Mouse (Mus musculus): ENCODE results near the gene Raet1e.
A peak's percentile ranks its signal among the peaks of the same experiment; 100 is the strongest.
"Not testable (repeated sequence)": the region's sequence is repeated elsewhere in the genome, so short reads cannot be mapped to it uniquely, and the experiment has no call there.

Raet1e gene

GRCm38 (mm10) chr10:22158310-22158999 is at the start of gene Raet1e, which contains the start of gene H60b:
Gene Raet1e, plus strand, starts transcription at chr10:22158569.
Gene H60b, plus strand, starts transcription at chr10:22158586.
- peak; percentile 42 for DNase-seq (ENCODE audit: low spot score)

GRCm38 (mm10) chr10:22140665-22141280 is 17.6 kb upstream of the Raet1e start:
- peak; percentile 43 for DNase-seq (ENCODE audit: low spot score)

GRCm38 (mm10) chr10:22142194-22142593 is 16.2 kb upstream of the Raet1e start:
- DNase-seq (ENCODE audit: low spot score), result peak; percentile 44

- no peak for DNase-seq (ENCODE audit: low spot score)
Observed at GRCm38 (mm10) chr10:22142926-22143325, 15.4 kb upstream of the Raet1e start.

- DNase-seq (ENCODE audit: low spot score), result peak; percentile 67
Observed at GRCm38 (mm10) chr10:22148441-22149072, 9.8 kb upstream of the Raet1e start.

- no peak for DNase-seq (ENCODE audit: low spot score)
Observed at GRCm38 (mm10) chr10:22149073-22149690, 9.2 kb upstream of the Raet1e start, which contains the start of gene E030030I06Rik. Gene E030030I06Rik, minus strand, starts transcription at chr10:22149270.

GRCm38 (mm10) chr10:22149691-22150465 is 8.5 kb upstream of the Raet1e start:
- DNase-seq (ENCODE audit: low spot score), result no peak

GRCm38 (mm10) chr10:22150593-22150992 is 7.8 kb upstream of the Raet1e start:
- no peak for DNase-seq (ENCODE audit: low spot score)

- not testable (repeated sequence) for DNase-seq (ENCODE audit: low spot score)
Observed at GRCm38 (mm10) chr10:22151056-22151862, 7.1 kb upstream of the Raet1e start.

- DNase-seq (ENCODE audit: low spot score), result not testable (repeated sequence)
Observed at GRCm38 (mm10) chr10:22151863-22152640, 6.3 kb upstream of the Raet1e start.

- DNase-seq (ENCODE audit: low spot score), result not testable (repeated sequence)
Observed at GRCm38 (mm10) chr10:22153147-22153690, 5.2 kb upstream of the Raet1e start.

GRCm38 (mm10) chr10:22154127-22154526 is 4.2 kb upstream of the Raet1e start:
- DNase-seq (ENCODE audit: low spot score), result not testable (repeated sequence)

GRCm38 (mm10) chr10:22154871-22155799 is 3.2 kb upstream of the Raet1e start:
- no peak for DNase-seq (ENCODE audit: low spot score)

GRCm38 (mm10) chr10:22159131-22159561 is 777 bp downstream of the Raet1e start:
- DNase-seq (ENCODE audit: low spot score), result no peak

GRCm38 (mm10) chr10:22159581-22160140 is 1.3 kb downstream of the Raet1e start:
- no peak for DNase-seq (ENCODE audit: low spot score)

- DNase-seq (ENCODE audit: low spot score), result not testable (repeated sequence)
Observed at GRCm38 (mm10) chr10:22163279-22163678, 4.9 kb downstream of the Raet1e start.

- DNase-seq (ENCODE audit: low spot score), result peak; percentile 51
Observed at GRCm38 (mm10) chr10:22163705-22164583, 5.6 kb downstream of the Raet1e start.

Measured in testis, postnatal 14 days (tissue).